In the genomic region with DNA sequence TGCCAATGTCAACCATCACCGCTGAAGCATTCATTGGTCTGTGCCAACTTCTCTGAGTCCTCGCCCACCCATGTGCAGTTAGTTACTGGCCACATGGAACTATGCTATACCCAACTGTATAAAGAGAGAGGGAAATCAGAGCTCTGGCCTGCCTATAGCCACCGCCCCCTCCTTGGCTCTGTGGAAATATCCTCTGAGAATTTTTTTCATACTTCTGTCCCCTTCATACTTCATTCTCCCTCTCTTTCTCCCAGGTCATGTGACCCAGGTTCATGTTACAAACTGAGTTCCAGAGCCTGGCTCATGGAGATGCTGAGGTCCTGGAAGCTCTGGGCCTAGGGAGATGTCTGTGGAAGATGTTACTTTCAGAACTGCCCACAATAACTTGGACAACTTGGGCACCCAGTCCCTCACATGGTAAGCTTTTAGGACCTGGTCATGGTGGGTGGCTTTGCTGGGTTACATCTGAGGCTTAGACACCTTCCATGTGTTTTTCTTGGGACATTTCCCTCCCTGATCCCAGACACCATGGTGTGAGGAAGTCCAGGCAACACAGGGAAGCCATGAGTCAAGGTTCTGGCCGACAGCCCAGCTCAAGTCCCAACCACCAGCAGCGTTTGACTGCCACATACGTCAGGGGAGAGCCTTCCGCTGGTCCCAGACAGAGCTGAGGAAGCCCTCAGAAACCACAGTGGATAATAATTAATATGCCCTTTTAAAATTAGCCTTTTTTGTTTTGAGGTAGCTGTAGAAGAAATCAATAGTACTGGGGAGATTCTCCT, we compare ENCODE assay signal across 9 mouse cellular contexts.
DNase-seq lines count a peak whose midpoint lies in the region; ATAC-seq and TF ChIP-seq lines count a peak whose summit lies in the region.
"Had no signal": no experiment of that assay in that cellular context is flagged by ENCODE, and none has a peak within 500 bp of the region (broad histone marks: within the 10 kb centered on the region; RNA-seq: fewer than 3 reads in every experiment).

No protein-coding gene starts in this region.

- WGBS in embryonic facial prominence, embryonic 14.5 days, result 72% methylated on average over 7 of the region's 7 CpGs
- WGBS in embryonic facial prominence, embryonic 10.5 days, result 88% methylated on average over 7 of the region's 7 CpGs
- WGBS in thymus, adult 2 months, result 58% methylated on average over 7 of the region's 7 CpGs

- ATAC-seq in embryonic facial prominence, embryonic 14.5 days (ENCODE audit: low read depth), result 0 out of 2 replicates have a peak, but pooled peaks have one; percentile 41
- ATAC-seq in megakaryocyte-erythroid progenitor cell, adult 5-6 weeks (replicated peaks; ENCODE audit: low FRiP score, low TSS enrichment, poor library complexity, severe bottlenecking), result 0 out of 2 replicates have a peak, but pooled peaks have one; percentile 58

- no peaks in the 10 kb centered on the region for H3K36me3 ChIP-seq in embryonic facial prominence, embryonic 14.5 days (ENCODE audit: control insufficient read depth, insufficient read depth, low read length)
- H3K36me3 ChIP-seq in embryonic facial prominence, embryonic 10.5 days (replicated peaks), result no peaks in the 10 kb centered on the region
- no peaks in the 10 kb centered on the region for H3K36me3 ChIP-seq in thymus, adult 2 months (ENCODE audit: control insufficient read depth, insufficient read depth, low read length)
- H3K36me3 ChIP-seq: embryonic facial prominence, embryonic 13.5 days had no signal

- no peak overlapping the region for H3K4me3 ChIP-seq in embryonic facial prominence, embryonic 14.5 days (ENCODE audit: low read depth, low read length)
- no peak overlapping the region for H3K4me3 ChIP-seq in embryonic facial prominence, embryonic 10.5 days
- H3K4me3 ChIP-seq in thymus, adult 2 months (ENCODE audit: control insufficient read depth, insufficient read depth, low read length), result no peak overlapping the region
- H3K4me3 ChIP-seq: embryonic facial prominence, embryonic 13.5 days had no signal

- no peak for TF ChIP-seq CTCF in thymus, adult 2 months (IDR thresholded peaks at IDR 0.05; ENCODE audit: borderline replicate concordance, control insufficient read depth, extremely low read depth, insufficient read depth, low read length, poor library complexity)

- H3K4me2 ChIP-seq in embryonic facial prominence, embryonic 14.5 days (ENCODE audit: low read depth, low read length), result no peak overlapping the region
- H3K4me2 ChIP-seq: embryonic facial prominence, embryonic 13.5 days had no signal

- H3K9ac ChIP-seq in embryonic facial prominence, embryonic 14.5 days (ENCODE audit: low read depth, low read length), result no peak overlapping the region
- H3K9ac ChIP-seq: embryonic facial prominence, embryonic 13.5 days had no signal

- no peak for TF ChIP-seq POLR2A in thymus, adult 2 months (IDR thresholded peaks at IDR 0.05; ENCODE audit: control insufficient read depth, extremely low read depth, insufficient read depth, low read length, poor library complexity)

- no peak for DNase-seq in embryonic facial prominence, embryonic 14.5 days (ENCODE audit: low spot score)
- no peak for DNase-seq in embryonic facial prominence, embryonic 10.5 days (ENCODE audit: low spot score)
- DNase-seq in adrenal gland, adult 8-10 months, result peak; percentile 71
- DNase-seq in heart, adult 18-20 months, result peak; percentile 77 to 90
- peak; percentile 72 to 87 for DNase-seq in kidney, postnatal 25 days
- DNase-seq in c-Kit-positive CD71-positive TER-119-positive erythroid progenitor cells, embryonic 14.5 days (ENCODE audit: low spot score), result no peak
- DNase-seq in thymus, adult 2 months, result no peak

- no peaks in the 10 kb centered on the region for H3K4me1 ChIP-seq in embryonic facial prominence, embryonic 14.5 days (ENCODE audit: control insufficient read depth, insufficient read depth, low read length)
- H3K4me1 ChIP-seq in embryonic facial prominence, embryonic 10.5 days, result no peaks in the 10 kb centered on the region
- H3K4me1 ChIP-seq in thymus, adult 2 months (replicated peaks; ENCODE audit: control insufficient read depth, insufficient read depth, low read length), result peaks cover 13% of the 10 kb centered on the region

- H3K9me3 ChIP-seq in embryonic facial prominence, embryonic 14.5 days (ENCODE audit: control insufficient read depth, low read length), result no peaks in the 10 kb centered on the region
- no peaks in the 10 kb centered on the region for H3K9me3 ChIP-seq in embryonic facial prominence, embryonic 10.5 days
- H3K9me3 ChIP-seq: embryonic facial prominence, embryonic 13.5 days had no signal

- no peaks in the 10 kb centered on the region for H3K27me3 ChIP-seq in embryonic facial prominence, embryonic 14.5 days (replicated peaks; ENCODE audit: control insufficient read depth, insufficient read depth, low read length)
- no peaks in the 10 kb centered on the region for H3K27me3 ChIP-seq in embryonic facial prominence, embryonic 10.5 days (replicated peaks; ENCODE audit: low read depth, poor library complexity, severe bottlenecking)
- no peaks in the 10 kb centered on the region for H3K27me3 ChIP-seq in thymus, adult 2 months (ENCODE audit: control insufficient read depth, insufficient read depth, low read length)
- H3K27me3 ChIP-seq: embryonic facial prominence, embryonic 13.5 days had no signal

- no peak overlapping the region for H3K27ac ChIP-seq in embryonic facial prominence, embryonic 14.5 days (replicated peaks; ENCODE audit: low read depth, low read length)
- H3K27ac ChIP-seq in embryonic facial prominence, embryonic 10.5 days (replicated peaks), result no peak overlapping the region
- no peak overlapping the region for H3K27ac ChIP-seq in thymus, adult 2 months (ENCODE audit: control insufficient read depth, insufficient read depth, low read length)
- H3K27ac ChIP-seq: embryonic facial prominence, embryonic 13.5 days had no signal

Comparison
In these comparisons a context has a peak if more than half of its experiments do, and no peak if none do; other contexts are left out.
1. DNase-seq: peak in adrenal gland, adult 8-10 months (single experiment), heart, adult 18-20 months (2 of 2) and kidney, postnatal 25 days (2 of 2); none in embryonic facial prominence, embryonic 14.5 days (single experiment), embryonic facial prominence, embryonic 10.5 days (single experiment), c-Kit-positive CD71-positive TER-119-positive erythroid progenitor cells, embryonic 14.5 days (single experiment) and thymus, adult 2 months (single experiment).